Comparison of ENCODE assay signal across 14 mouse cellular contexts in the genomic region with DNA sequence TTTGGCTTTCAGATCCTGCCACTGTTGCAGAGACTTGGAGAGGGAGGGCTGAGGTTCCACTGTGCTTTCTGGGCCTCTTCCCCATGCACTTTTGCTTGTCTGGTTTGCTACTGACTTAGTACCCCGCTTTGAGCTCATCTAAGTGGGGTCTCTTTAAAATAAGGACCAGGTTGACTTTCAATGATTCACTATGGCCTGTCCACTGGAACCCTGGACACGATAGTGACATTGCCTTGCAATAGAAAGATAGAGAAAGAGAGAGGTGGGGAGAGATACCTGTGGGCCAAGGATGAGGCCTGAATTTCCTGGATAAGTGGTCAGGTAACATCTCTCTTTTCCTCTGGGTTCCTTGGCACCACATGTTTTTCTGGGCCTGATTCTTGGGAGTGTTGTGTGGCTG. TPM values are rescaled to one million over a fixed set of nuclear protein-coding genes. Genes with fewer than 3 reads are reported as not detected.
DNase-seq lines count a peak whose midpoint lies in the region; ATAC-seq and TF ChIP-seq lines count a peak whose summit lies in the region.
"Had no signal": no experiment of that assay in that cellular context is flagged by ENCODE, and none has a peak within 500 bp of the region (broad histone marks: within the 10 kb centered on the region; RNA-seq: fewer than 3 reads in every experiment).

No protein-coding gene starts in this region.

- H3K9me3 ChIP-seq in heart, embryonic 14.5 days (ENCODE audit: control insufficient read depth, low read length) = no peaks in the 10 kb centered on the region
- no peaks in the 10 kb centered on the region for H3K9me3 ChIP-seq in heart, embryonic 10.5 days
- H3K9me3 ChIP-seq in ES-Bruce4 (replicated peaks; ENCODE audit: control insufficient read depth, insufficient read depth, low read length, poor library complexity, severe bottlenecking) = no peaks in the 10 kb centered on the region
- H3K9me3 ChIP-seq in hindbrain, embryonic 10.5 days = no peaks in the 10 kb centered on the region
- no peaks in the 10 kb centered on the region for H3K9me3 ChIP-seq in midbrain, embryonic 14.5 days (ENCODE audit: control insufficient read depth, low read length)

- peak overlapping the region; percentile 93 for H3K4me2 ChIP-seq in heart, embryonic 14.5 days (ENCODE audit: low read length)
- H3K4me2 ChIP-seq in midbrain, embryonic 14.5 days (ENCODE audit: low read length) = peak overlapping the region; percentile 65

- H3K4me1 ChIP-seq in heart, embryonic 14.5 days (ENCODE audit: control insufficient read depth in 2 of 2, insufficient read depth in 2 of 2, low read length in 2 of 2) = peaks cover 3 to 4% of the 10 kb centered on the region in 2 experiments; a peak in 3 of 4 replicates
- peaks cover 15% of the 10 kb centered on the region; the same call in 1 of the 2 replicates for H3K4me1 ChIP-seq in heart, embryonic 10.5 days
- peaks cover 7% of the 10 kb centered on the region for H3K4me1 ChIP-seq in ES-Bruce4 (ENCODE audit: control insufficient read depth, insufficient read depth, low read length)
- peaks cover 47% of the 10 kb centered on the region for H3K4me1 ChIP-seq in hindbrain, embryonic 10.5 days (replicated peaks)
- H3K4me1 ChIP-seq in midbrain, embryonic 14.5 days (ENCODE audit: control insufficient read depth, insufficient read depth, low read length) = peaks cover 37% of the 10 kb centered on the region

- intact Hi-C loops in left cerebral cortex, postnatal 36 days (cut with DNase I) = loop anchor here (5.0 kb wide), 3 partner anchors 45 to 90 kb away; no protein-coding TSS in a partner anchor

- no peak for TF ChIP-seq POLR2A in ES-Bruce4 (IDR thresholded peaks at IDR 0.05; ENCODE audit: insufficient read depth, low read length)

- H3K27ac ChIP-seq in heart, embryonic 14.5 days (replicated peaks in 1 of 2; ENCODE audit: control insufficient read depth in 1 of 2, insufficient read depth in 1 of 2, low read depth in 2 of 2, low read length in 2 of 2) = no peak overlapping the region
- no peak overlapping the region for H3K27ac ChIP-seq in heart, embryonic 10.5 days
- H3K27ac ChIP-seq in ES-Bruce4 (ENCODE audit: insufficient read depth, low read length) = peak overlapping the region; percentile 63
- no peak overlapping the region for H3K27ac ChIP-seq in hindbrain, embryonic 10.5 days
- H3K27ac ChIP-seq in midbrain, embryonic 14.5 days (replicated peaks; ENCODE audit: low read depth, low read length) = no peak overlapping the region

- peak overlapping the region; percentile 49; the same call in 1 of the 2 replicates for H3K9ac ChIP-seq in heart, embryonic 14.5 days (ENCODE audit: low read length)
- peak overlapping the region; percentile 51 for H3K9ac ChIP-seq in ES-Bruce4 (ENCODE audit: low read depth, poor library complexity, severe bottlenecking)
- peak overlapping the region; percentile 86 for H3K9ac ChIP-seq in midbrain, embryonic 14.5 days (replicated peaks; ENCODE audit: low read length)

- no peak for ATAC-seq in heart, embryonic 14.5 days (ENCODE audit: insufficient number of reproducible peaks, insufficient read depth, low FRiP score, low read depth)
- no peak for ATAC-seq in midbrain, embryonic 14.5 days (ENCODE audit: low FRiP score, low TSS enrichment)

- no peaks in the 10 kb centered on the region for H3K36me3 ChIP-seq in heart, embryonic 14.5 days (ENCODE audit: control insufficient read depth, insufficient read depth, low read length)
- no peaks in the 10 kb centered on the region for H3K36me3 ChIP-seq in heart, embryonic 10.5 days
- no peaks in the 10 kb centered on the region for H3K36me3 ChIP-seq in ES-Bruce4 (ENCODE audit: control insufficient read depth, insufficient read depth, low read length, poor library complexity, severe bottlenecking)
- no peaks in the 10 kb centered on the region for H3K36me3 ChIP-seq in hindbrain, embryonic 10.5 days
- H3K36me3 ChIP-seq in midbrain, embryonic 14.5 days (ENCODE audit: control insufficient read depth, insufficient read depth, low read length) = no peaks in the 10 kb centered on the region

- TF ChIP-seq EP300 in ES-Bruce4 (IDR thresholded peaks at IDR 0.05; ENCODE audit: insufficient read depth, low read depth, low read length) = no peak

- DNase-seq in heart, embryonic 10.5 days (ENCODE audit: low spot score) = no peak
- DNase-seq in hindbrain, embryonic 10.5 days (ENCODE audit: low spot score) = no peak
- no peak for DNase-seq in midbrain, embryonic 14.5 days
- DNase-seq in spleen, postnatal 36 days (ENCODE audit: low spot score in 2 of 2) = no peak
- no peak for DNase-seq in layer of hippocampus, adult 8-10 months (ENCODE audit: low spot score in 2 of 2)
- no peak for DNase-seq in left cerebral cortex, postnatal 36 days (ENCODE audit: low spot score in 2 of 2)
- DNase-seq: cerebellum, adult 9-11 months; kidney, adult 2 months; liver; right cerebral cortex, postnatal 25 days; thymus, postnatal 14 days had no signal

- WGBS in heart, embryonic 14.5 days = 90% methylated on average over 2 of the region's 2 CpGs
- WGBS in heart, embryonic 10.5 days = 88% methylated on average over 2 of the region's 2 CpGs
- 80% methylated on average over 2 of the region's 2 CpGs for WGBS in hindbrain, embryonic 10.5 days
- WGBS in midbrain, embryonic 14.5 days = 84% methylated on average over 2 of the region's 2 CpGs

- H3K27me3 ChIP-seq in heart, embryonic 14.5 days (ENCODE audit: control insufficient read depth, insufficient read depth, low read length) = no peaks in the 10 kb centered on the region
- no peaks in the 10 kb centered on the region for H3K27me3 ChIP-seq in heart, embryonic 10.5 days (ENCODE audit: insufficient read depth, poor library complexity, severe bottlenecking)
- no peaks in the 10 kb centered on the region for H3K27me3 ChIP-seq in ES-Bruce4 (ENCODE audit: control insufficient read depth, insufficient read depth, low read length, poor library complexity, severe bottlenecking)
- H3K27me3 ChIP-seq in hindbrain, embryonic 10.5 days (ENCODE audit: insufficient read depth, poor library complexity, severe bottlenecking) = no peaks in the 10 kb centered on the region
- H3K27me3 ChIP-seq in midbrain, embryonic 14.5 days (ENCODE audit: control insufficient read depth, insufficient read depth, low read length) = no peaks in the 10 kb centered on the region

- no peak for TF ChIP-seq CTCF in ES-Bruce4 (IDR thresholded peaks at IDR 0.05; ENCODE audit: low read depth, low read length)

- H3K4me3 ChIP-seq in heart, embryonic 14.5 days (ENCODE audit: control insufficient read depth in 1 of 2, insufficient read depth in 1 of 2, low read depth in 1 of 2, low read length in 2 of 2) = peak overlapping the region; percentile 7 to 78; a peak in 2 of 4 replicates
- H3K4me3 ChIP-seq in heart, embryonic 10.5 days = no peak overlapping the region; the same call in 1 of the 2 replicates
- peak overlapping the region; percentile 25; the same call in 1 of the 2 replicates for H3K4me3 ChIP-seq in ES-Bruce4 (ENCODE audit: low read depth, low read length)
- peak overlapping the region; percentile 70; the same call in 1 of the 2 replicates for H3K4me3 ChIP-seq in hindbrain, embryonic 10.5 days
- H3K4me3 ChIP-seq in midbrain, embryonic 14.5 days (replicated peaks; ENCODE audit: low read depth, low read length) = peak overlapping the region; percentile 64

RNA-seq across cellular contexts. Expression of a gene that starts 1.9 kb away (rescaled TPM):
- polyA plus RNA-seq in heart, embryonic 14.5 days (2014; fragmentation: Nextera tagmentation; extraction: Ambion mirVana) = 12.6 and 12.7 TPM in 2 replicates
- 5.6 and 6.8 TPM in 2 replicates for polyA plus RNA-seq in heart, embryonic 10.5 days (2016; fragmentation: Nextera tagmentation; extraction: Ambion mirVana)
- polyA plus RNA-seq in ES-Bruce4 (2011; ENCODE audit: insufficient read depth, insufficient read length, low read depth, missing spikeins) = 22.4 and 22.6 TPM in 2 replicates
- 9.6 and 13.7 TPM in 2 replicates for polyA plus RNA-seq in hindbrain, embryonic 10.5 days (2016; fragmentation: Nextera tagmentation; extraction: Ambion mirVana)
- polyA plus RNA-seq in midbrain, embryonic 14.5 days (2014; fragmentation: Nextera tagmentation; extraction: Ambion mirVana) = 31.3 and 33.6 TPM in 2 replicates
- total RNA-seq in layer of hippocampus, adult 8-10 months (2022) = 10 to 100 TPM; 80.3 to 85.3 (median 82.6) TPM
- total RNA-seq in left cerebral cortex, postnatal 36 days (2021) = 10 to 100 TPM; 52.7 to 59.2 TPM
- total RNA-seq: megakaryocyte-erythroid progenitor cell, adult 5-6 weeks had no signal
